Mouse (Mus musculus) spleen, adult 2 months (tissue): ENCODE results near the gene Dnttip1. TPM values are rescaled to one million over a fixed set of nuclear protein-coding genes. Genes with fewer than 3 reads are reported as not detected.
"Not testable (repeated sequence)": the region's sequence is repeated elsewhere in the genome, so short reads cannot be mapped to it uniquely, and the experiment has no call there.

Experiments
- DNase-seq, 2 experiments: peaks; one replicate each; pipeline versions ENCODE4 v3.0.0 to v3.0.0-alpha.2; 2012 to 2021; ENCODE audit warnings: low spot score in 2 of 2, low read depth in 1 of 2
- H3K27ac ChIP-seq: fragments of 200-500 bp; 2 replicates; pipeline ENCODE4 v1.5.1; 2012; ENCODE audit warnings: low read length, inconsistent platforms; ENCODE audit not compliant: insufficient read depth
- H3K27me3 ChIP-seq: fragments of 200-500 bp; 2 replicates; pipeline ENCODE4 v1.6.1; 2012; ENCODE audit warnings: mild to moderate bottlenecking, moderate library complexity, low read length, inconsistent platforms; ENCODE audit not compliant: control insufficient read depth, insufficient read depth
- H3K36me3 ChIP-seq: fragments of 200-500 bp; 2 replicates; pipeline ENCODE4 v1.6.1; 2012; ENCODE audit warnings: mild to moderate bottlenecking, low read length, inconsistent platforms; ENCODE audit not compliant: control insufficient read depth, insufficient read depth
- H3K4me1 ChIP-seq: fragments of 200-500 bp; 2 replicates; pipeline ENCODE4 v1.6.1; 2011; ENCODE audit warnings: inconsistent platforms; ENCODE audit not compliant: control insufficient read depth, insufficient read depth, insufficient read length
- H3K4me3 ChIP-seq: fragments of 200-500 bp; 2 replicates; pipeline ENCODE4 v1.5.1; 2011; ENCODE audit warnings: mild to moderate bottlenecking, inconsistent platforms; ENCODE audit not compliant: insufficient read depth, insufficient read length; ENCODE audit errors: extremely low read depth
- CTCF ChIP-seq: fragments of 200-500 bp; IDR thresholded peaks from 2 replicates; pipeline ENCODE4 v1.5.1; 2011; ENCODE audit warnings: mild to moderate bottlenecking, inconsistent platforms; ENCODE audit not compliant: insufficient read depth, insufficient read length, insufficient replicate concordance; ENCODE audit errors: extremely low read depth
- POLR2A ChIP-seq: fragments of 200-500 bp; IDR thresholded peaks from 2 replicates; pipeline ENCODE4 v1.6.1; 2011; ENCODE audit warnings: low read depth, low read length, inconsistent platforms
- WGBS: fragments of 180-500 bp; shearing (Covaris S2); methylation state at CpG from one replicate; pipeline ENCODE4 v1.1.7; 2018; 5-methylcytosine and 5-hydroxymethylcytosine counted together
- polyA plus RNA-seq: library from polyadenylated mRNA; depleted of rRNA; stranded (reverse); fragments of >200 nt; gene quantifications from 2 replicates; pipeline ENCODE4 v1.2.3, GENCODE M21; 2012

Gene Dnttip1
- polyA plus RNA-seq, 1 experiment = 38.9 TPM

GRCm38 (mm10) chr2:164715005-164715404, 30.8 kb upstream of the Dnttip1 start, which contains the start of gene Spint5:
Gene Spint5 (plus strand): TSS chr2:164715305.
- Histone ChIP-seq H3K27me3 (no peaks in the 10 kb centered on the region), H3K36me3 (no peaks in the 10 kb centered on the region), H3K27ac (no peak within 1 kb of the TSS), H3K4me1 (no peaks in the 10 kb centered on the region), H3K4me3 (no peak within 1 kb of the TSS)
- 87% methylated on average over 6 of the region's 6 CpGs for WGBS
- no peak for DNase-seq
- TF ChIP-seq POLR2A = no peak
- no peak for TF ChIP-seq CTCF

- H3K36me3 ChIP-seq, DNase-seq, H3K27me3 ChIP-seq, H3K4me3 ChIP-seq, H3K27ac ChIP-seq, H3K4me1 ChIP-seq: not testable (repeated sequence)
- 89% methylated on average over 23 of the region's 23 CpGs for WGBS
Observed at GRCm38 (mm10) chr2:164716194-164716786, 29.5 kb upstream of the Dnttip1 start.

GRCm38 (mm10) chr2:164723276-164723675, 22.5 kb upstream of the Dnttip1 start:
- no peaks in the 10 kb centered on the region for H3K27me3 ChIP-seq
- H3K27ac ChIP-seq = no peak overlapping the region
- no peaks in the 10 kb centered on the region for H3K4me1 ChIP-seq
- H3K4me3 ChIP-seq = no peak overlapping the region
- TF ChIP-seq POLR2A (no peak), CTCF (no peak)
- no peaks in the 10 kb centered on the region for H3K36me3 ChIP-seq
- 74% methylated on average over 4 of the region's 4 CpGs for WGBS
- no peak for DNase-seq

- DNase-seq = peak; percentile 28 to 62
- H3K27me3 ChIP-seq = no peaks in the 10 kb centered on the region
- no peaks in the 10 kb centered on the region for H3K4me1 ChIP-seq
- no peaks in the 10 kb centered on the region for H3K36me3 ChIP-seq
- TF ChIP-seq CTCF = peak; percentile 57; the same call in 1 of the 2 replicates
- TF ChIP-seq POLR2A = no peak
- H3K4me3 ChIP-seq = no peak overlapping the region
- WGBS = 26% methylated on average over 6 of the region's 6 CpGs
- no peak overlapping the region for H3K27ac ChIP-seq
Observed at GRCm38 (mm10) chr2:164725895-164726619, 19.7 kb upstream of the Dnttip1 start.

- WGBS = 84% methylated on average over 5 of the region's 5 CpGs
- Histone ChIP-seq H3K4me1 (no peaks in the 10 kb centered on the region), H3K4me3 (no peak overlapping the region), H3K36me3 (no peaks in the 10 kb centered on the region), H3K27me3 (no peaks in the 10 kb centered on the region), H3K27ac (no peak overlapping the region)
- no peak for DNase-seq
- no peak for TF ChIP-seq POLR2A
- TF ChIP-seq CTCF = no peak
Observed at GRCm38 (mm10) chr2:164731719-164732118, 14.1 kb upstream of the Dnttip1 start.

- H3K27me3 ChIP-seq = no peaks in the 10 kb centered on the region
- H3K4me1 ChIP-seq = no peaks in the 10 kb centered on the region
- TF ChIP-seq CTCF = no peak
- TF ChIP-seq POLR2A = no peak
- H3K27ac ChIP-seq = no peak overlapping the region
- no peak for DNase-seq
- 94% methylated on average over 2 of the region's 2 CpGs for WGBS
- H3K4me3 ChIP-seq = no peak overlapping the region
- H3K36me3 ChIP-seq = no peaks in the 10 kb centered on the region
Observed at GRCm38 (mm10) chr2:164733259-164733658, 12.5 kb upstream of the Dnttip1 start.

- no peaks in the 10 kb centered on the region for H3K27me3 ChIP-seq
- H3K4me1 ChIP-seq = no peaks in the 10 kb centered on the region
- 88% methylated on average over 5 of the region's 5 CpGs for WGBS
- H3K36me3 ChIP-seq = no peaks in the 10 kb centered on the region
- no peak overlapping the region for H3K4me3 ChIP-seq
- TF ChIP-seq POLR2A (no peak), CTCF (no peak)
- no peak overlapping the region for H3K27ac ChIP-seq
- no peak for DNase-seq
Observed at GRCm38 (mm10) chr2:164734839-164735238, 10.9 kb upstream of the Dnttip1 start.
